Mouse (Mus musculus) liver, postnatal 0 days (tissue): Measurements from ENCODE around the gene Plekho2.

ENCODE experiments used
- CTCF ChIP-seq: sonication (generic); IDR thresholded peaks from 2 replicates; pipeline ENCODE4 v1.5.1; 2016; ENCODE audit warnings: antibody characterized with exemption, low read depth
- EP300 ChIP-seq: IDR thresholded peaks from 2 replicates; pipeline ENCODE4 v1.6.1; 2016; ENCODE audit warnings: antibody characterized with exemption, low read depth, mild to moderate bottlenecking

DNA sequence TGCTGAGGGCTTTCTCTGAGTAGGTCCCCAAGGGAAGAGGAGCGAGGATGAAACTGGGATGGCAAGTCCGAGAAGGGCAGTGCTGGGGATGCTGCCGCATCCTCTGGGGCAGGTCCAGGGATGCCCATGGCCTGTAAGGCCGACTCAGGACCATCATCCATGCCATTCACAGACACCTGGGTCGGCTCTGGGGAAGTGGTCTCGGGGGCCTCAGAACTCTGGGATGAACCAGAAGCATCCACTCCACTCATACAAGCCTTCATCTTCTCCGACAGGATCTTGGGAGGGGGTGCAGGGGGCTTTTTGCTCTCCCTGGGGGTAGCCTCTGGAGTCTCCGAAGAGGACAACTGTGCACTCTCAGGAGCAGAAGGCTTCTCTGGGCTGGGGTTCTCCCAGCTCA lies 23.5 kb downstream of the Plekho2 start:
- TF ChIP-seq EP300 (no peak), CTCF (no peak)
